Mouse (Mus musculus) cerebellum, adult 11 months (tissue): Measurements from ENCODE around the gene Adam23.

Source experiments
- DNase-seq: peaks from one replicate; pipeline ENCODE4 v3.0.0; 2022

Gene Adam23

GRCm38 (mm10) chr1:63486646-63487045, 41.0 kb downstream of the Adam23 start:
- no peak for DNase-seq

GRCm38 (mm10) chr1:63491001-63491400, 45.3 kb downstream of the Adam23 start:
- no peak for DNase-seq

DNA sequence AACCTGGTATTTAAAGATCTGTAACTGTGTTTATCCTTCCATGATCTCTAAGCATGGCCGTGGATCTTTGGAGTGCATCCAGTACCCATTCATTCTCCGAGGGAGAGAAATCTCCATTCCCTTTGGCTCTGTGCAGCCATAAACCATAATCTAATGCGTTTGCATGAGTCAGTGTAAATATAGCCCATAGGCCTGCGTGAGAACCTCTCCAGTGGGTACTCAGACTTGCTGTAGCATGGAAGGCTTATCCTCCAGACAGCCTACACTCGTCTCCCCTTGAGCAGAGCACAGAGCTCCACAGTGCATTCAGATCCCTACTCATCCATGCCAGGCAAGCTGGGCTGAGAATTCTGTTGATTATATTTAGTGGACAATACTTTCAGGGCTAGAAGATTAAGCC, 47.6 kb downstream of the Adam23 start:
- DNase-seq: no peak

- DNase-seq: no peak
Observed at GRCm38 (mm10) chr1:63507386-63507785, 61.7 kb downstream of the Adam23 start.

DNA sequence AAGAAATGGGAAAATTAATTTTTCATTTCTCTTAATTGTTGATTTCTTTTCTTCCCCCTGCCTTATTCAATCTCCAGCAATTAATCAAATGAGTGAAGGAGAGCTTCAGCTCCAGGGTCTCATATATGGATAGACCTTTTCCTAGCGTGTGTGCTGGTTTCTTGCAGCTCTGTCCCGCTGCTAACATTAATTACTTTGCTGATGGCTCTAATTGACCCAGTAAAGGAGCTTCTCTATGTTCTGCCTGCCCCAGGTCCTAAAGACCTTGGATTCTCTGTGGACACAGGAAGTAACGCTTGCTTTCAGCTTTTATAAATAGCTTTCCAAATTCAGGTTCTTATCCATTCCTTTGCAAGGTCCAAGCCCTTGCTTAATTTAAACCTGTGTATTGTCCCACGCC, 63.1 kb downstream of the Adam23 start:
- no peak for DNase-seq

- DNase-seq: no peak
Observed at GRCm38 (mm10) chr1:63511416-63511815, 65.7 kb downstream of the Adam23 start.

DNA sequence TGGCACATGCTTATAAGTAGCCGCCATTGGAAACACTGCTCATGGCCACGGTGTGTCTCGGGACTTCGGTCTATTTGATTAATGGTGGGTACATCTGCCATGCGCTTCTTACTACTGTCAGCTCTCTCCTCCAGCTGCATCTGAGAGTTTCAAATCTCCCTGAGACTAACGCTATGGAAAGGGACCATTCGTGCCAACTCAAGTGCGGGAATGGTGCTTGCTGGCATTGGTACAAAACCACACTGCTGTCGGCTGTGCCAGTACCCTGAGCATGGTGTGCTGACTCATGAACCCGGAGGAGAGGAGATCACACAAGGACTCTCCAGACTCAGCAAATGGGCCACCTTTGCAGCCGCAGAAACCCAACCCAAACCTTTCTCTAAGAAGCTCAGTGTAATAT, 72.1 kb downstream of the Adam23 start:
- peak; percentile 20 for DNase-seq

- no peak for DNase-seq
Observed at GRCm38 (mm10) chr1:63518814-63519213, 73.1 kb downstream of the Adam23 start.

DNA sequence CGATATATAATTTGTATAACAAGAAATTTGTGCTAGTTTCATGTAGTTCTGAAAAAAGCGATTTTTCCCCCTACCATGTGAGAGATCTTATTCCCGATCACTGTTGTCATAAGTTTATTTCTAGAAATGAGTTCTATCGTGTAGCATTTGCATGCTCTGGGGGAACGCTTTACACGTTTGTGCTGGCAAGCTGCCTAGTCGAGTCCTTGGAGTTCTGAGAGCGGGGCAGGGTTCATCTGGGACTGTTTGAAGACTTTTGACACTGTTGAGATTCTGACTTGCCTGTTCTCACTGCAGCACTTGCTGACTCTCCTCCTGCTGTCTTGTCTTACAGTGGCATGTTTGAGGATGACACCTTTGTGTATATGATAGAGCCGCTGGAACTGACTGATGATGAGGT, 84.2 kb downstream of the Adam23 start:
- no peak for DNase-seq

DNA sequence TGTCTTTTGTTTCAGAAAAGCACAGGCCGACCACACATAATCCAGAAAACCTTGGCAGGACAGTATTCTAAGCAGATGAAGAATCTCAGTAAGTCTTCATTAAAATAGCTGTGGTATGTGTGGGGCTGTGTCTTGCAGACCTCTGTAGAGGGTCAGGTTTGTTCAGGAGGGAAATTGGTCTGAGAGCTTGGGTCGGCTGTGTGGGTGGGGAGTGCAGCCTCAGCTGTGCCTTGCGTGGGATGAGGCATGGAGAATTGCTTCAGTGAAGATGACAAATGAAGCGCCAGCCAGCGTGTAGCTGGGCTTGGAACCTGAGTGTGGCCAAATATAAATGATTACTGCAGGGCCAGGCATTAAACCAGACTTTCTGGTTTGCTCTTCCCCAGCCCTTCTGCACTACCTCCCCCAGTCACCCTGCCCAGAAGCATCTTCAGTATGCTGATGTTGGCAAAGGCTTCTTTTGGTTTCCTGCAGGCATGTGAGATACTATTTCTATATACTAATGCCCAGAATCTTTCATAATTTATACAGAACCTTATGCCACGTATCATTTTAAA, 88.7 kb downstream of the Adam23 start:
- no peak for DNase-seq

- no peak for DNase-seq
Observed at GRCm38 (mm10) chr1:63539884-63540613, 94.4 kb downstream of the Adam23 start.

GRCm38 (mm10) chr1:63544122-63544521, 98.4 kb downstream of the Adam23 start:
- no peak for DNase-seq

DNA sequence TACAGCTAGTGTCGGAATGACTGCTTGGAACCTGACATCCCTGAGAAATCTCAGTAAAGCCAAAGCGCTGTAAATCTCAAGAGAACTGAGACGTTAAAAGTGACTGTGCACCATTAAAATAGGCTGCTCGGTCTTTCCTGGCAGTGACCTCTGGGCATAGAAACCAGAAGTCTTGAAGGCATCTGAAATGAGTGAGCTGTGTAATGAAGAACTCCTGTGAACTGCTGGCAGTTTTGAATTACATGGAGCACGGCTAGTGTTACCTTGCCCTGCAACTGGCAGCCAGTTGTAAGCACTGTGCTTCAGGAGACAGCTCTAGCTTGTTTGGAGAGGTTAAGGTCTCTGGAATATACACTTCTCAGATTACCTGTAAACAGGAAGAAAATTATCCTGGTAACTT, 107.3 kb downstream of the Adam23 start:
- no peak for DNase-seq

GRCm38 (mm10) chr1:63561772-63562520, 116.3 kb downstream of the Adam23 start:
- DNase-seq: no peak

DNA sequence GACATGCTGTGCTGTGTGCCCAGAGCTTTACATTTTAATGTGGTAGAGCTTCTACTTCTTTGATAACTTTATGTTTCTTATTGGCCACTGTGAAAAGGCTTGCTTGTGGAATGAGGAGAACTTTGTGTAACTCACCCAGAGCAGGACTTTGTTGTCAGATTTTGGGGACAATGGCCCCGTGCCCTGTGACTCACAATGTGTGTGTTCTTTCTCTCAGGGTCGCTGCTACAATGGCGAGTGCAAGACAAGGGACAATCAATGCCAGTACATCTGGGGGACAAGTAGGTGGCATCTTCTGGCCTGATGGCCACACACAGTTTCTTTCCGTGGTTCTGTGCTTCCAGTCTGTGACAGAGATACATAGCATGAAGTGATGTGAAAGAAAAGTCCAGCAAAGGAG, 118.2 kb downstream of the Adam23 start:
- no peak for DNase-seq

DNA sequence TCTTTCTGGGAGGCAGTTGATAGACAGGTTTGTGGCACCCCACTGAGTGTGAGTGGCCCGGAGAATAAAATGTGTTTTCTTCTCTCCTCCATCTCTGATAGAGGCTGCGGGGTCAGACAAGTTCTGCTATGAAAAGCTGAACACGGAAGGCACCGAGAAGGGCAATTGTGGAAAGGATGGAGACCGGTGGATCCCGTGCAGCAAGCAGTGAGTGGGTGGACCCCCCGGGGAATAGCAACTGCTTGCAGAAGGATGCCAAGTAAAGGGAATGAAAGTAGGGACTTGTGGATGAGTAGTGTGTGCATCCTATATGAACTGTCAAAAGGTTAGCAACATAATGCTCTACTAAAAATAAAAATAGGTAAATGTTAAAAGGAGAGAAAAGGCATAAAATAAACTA, 120.8 kb downstream of the Adam23 start:
- peak; percentile 38 for DNase-seq

GRCm38 (mm10) chr1:63567031-63567430, 121.3 kb downstream of the Adam23 start:
- DNase-seq: no peak

GRCm38 (mm10) chr1:63572229-63572628, 126.5 kb downstream of the Adam23 start:
- DNase-seq: peak; percentile 51

DNA sequence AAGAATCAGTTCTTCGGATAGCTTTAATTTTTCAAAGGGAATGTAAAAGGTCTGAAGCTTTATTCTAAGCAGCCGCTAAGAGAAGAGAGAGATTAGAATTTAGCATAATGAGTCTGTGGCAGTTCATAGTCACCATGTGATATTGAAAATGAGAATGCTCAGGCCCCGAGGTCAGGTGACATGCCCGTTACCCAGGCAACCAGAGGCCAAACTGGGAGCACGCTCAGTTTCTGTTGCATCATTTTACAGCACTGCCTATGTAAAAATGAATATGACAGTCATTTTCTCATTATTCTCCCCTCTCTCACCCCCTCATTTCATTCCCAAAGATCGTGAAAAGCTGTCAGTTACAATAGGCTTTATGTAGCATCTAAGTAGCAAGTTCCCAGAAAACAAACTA, 127.7 kb downstream of the Adam23 start:
- DNase-seq: no peak

- DNase-seq: no peak
Observed at GRCm38 (mm10) chr1:63573864-63574611, 128.3 kb downstream of the Adam23 start.

- DNase-seq: no peak
Observed at GRCm38 (mm10) chr1:63576803-63577202, 131.1 kb downstream of the Adam23 start.

- no peak for DNase-seq
Observed at GRCm38 (mm10) chr1:63579153-63579552, 133.5 kb downstream of the Adam23 start.

- DNase-seq: no peak
Observed at GRCm38 (mm10) chr1:63586869-63587268, 141.2 kb downstream of the Adam23 start.
